Mouse (Mus musculus) embryo, embryonic 10.5 days (tissue): ENCODE results near the gene Galnt4.

ENCODE experiments used
- DNase-seq: peaks from one replicate; pipeline ENCODE4 v3.0.0-alpha.2; 2015; ENCODE audit warnings: low spot score

Gene Galnt4

DNA sequence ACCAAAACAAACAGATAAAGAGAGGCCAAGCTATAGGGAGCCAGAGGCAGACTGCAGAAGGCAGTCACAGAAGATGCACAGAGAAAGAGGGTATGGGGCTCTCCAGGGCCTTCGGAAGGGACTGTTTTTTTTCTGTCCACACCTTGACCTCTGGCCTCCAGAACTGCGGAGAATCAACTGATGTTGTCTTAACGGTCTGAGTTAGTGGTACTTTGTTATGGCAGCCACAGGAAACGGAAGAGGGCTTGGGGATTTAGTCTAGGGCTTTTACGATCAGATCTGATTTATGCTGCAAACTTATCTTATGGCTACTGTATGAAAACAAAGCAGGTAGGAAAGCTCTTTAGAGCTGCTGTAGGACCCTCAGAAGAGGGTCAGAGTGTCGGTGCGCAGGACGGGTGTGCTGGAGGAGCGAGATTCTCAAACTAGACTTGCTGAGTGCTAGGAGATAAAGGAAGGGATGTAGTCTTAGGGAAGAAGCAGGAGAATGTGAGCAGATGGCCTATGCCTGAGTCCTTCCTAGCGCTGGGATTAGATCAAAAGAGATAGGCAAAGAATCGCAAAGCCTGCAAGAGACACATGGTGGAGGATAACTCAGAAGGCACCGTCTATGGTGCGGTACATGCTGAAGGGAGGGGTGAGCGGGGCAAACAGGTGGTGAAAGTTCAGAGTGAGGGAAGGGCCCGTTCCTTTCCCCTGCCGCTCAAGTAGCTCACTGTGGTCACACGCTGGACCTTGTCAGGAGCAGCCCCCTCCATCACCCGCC is 7.7 kb downstream of the Galnt4 start:
- DNase-seq = peak; percentile 73

DNA sequence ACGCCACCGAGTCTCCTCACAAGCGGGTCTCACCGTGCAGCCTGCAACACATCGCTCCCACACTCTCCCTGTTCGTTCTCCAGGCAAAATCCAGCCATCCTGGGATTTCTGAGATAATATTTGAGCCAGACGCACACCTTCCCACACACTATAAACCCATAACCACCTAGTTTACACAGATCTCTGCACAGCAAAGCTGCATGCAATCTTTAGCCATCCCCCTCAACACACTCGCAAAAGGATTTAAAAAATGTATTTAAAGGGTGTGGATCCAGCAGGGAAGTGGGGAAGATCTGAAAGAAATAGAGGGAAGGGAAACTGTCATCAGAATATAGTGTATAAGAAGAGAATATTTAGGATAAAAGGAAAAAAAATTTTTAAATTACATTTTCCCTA is 8.3 kb downstream of the Galnt4 start:
- no peak for DNase-seq

DNA sequence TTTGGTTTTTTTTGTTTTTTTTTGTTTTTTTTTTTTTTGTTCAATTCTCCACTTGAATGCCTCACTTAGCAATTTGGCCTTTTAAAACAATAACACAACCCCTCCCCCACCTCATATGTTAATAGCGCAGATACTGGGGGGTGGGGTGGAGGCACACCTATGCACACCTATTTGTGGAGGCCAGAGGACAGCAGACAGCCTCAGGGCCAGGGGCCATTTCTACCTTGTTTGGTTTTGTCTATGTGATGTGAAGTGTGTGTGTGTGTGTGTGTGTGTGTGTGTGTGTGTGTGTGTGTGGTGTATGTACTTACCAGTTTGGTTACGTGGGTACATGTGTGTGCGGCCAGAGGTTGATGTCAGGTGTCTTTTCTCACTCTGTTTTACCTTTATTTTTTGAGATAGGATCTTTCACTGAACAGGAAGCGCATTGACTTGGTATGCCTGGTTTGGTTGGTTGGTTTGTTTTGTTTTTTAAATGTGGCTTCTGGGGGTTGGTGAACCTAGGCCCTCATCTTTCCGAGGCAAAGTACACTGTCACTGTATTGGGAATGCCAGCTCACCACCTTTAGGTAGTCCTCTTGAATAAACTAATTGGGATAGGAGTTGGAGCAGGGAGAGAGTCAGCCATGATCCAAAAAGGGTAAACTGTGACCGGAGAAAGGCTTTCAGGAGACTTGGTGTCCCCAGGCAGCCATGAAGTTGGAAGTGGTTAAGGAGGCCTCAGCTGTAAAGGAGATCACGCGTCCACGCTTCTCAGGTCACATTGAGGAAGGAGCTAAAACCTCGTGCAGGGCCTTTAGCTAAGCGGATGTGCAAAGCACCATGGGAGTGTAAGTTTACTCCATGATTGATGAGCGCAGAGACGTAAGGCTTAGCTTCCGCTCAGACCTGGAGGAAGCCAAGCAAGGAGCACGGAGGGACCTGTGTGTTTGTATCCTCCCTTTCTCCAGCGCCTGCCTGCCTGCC is 9.0 kb downstream of the Galnt4 start:
- DNase-seq = no peak

DNA sequence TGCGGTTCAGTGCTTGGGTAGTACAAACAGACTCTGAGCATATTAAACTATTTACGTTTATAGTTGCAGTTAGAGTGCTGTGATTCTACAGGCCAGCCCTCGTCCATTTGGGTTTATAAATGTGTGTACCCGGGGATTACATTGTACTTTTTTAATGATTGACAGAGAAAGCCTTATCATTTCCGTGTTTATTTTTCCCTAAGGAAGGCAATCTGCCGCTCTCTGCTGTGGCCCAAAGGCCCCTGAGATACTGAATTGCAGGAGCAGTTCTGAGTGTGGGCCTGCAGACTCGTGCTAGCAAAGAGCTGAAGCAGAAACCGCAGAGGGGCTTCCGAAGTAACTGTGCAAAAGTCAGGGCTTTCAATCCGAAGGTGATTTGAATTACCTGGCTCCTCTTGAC is 9.9 kb downstream of the Galnt4 start:
- DNase-seq = no peak

DNA sequence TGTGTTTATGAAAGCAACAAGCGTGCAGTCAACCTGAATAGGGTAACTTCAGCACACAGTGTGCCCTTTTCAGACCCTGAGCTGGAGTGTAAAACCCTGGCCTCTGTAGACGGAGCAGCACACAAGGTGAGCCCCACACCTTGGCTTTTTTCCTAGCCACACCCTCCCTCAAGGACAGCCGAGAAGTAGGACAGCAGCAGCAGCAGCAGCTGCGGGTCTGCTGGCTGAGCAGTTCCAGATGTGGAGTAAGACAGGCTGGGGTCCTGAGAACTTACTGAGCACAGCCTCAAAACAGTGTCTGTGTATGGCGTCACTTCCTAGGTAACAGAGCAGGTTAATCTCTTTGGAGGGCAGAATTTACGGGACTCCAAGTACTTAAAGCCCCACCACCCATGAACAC is 10.7 kb downstream of the Galnt4 start:
- DNase-seq = peak; percentile 30

DNA sequence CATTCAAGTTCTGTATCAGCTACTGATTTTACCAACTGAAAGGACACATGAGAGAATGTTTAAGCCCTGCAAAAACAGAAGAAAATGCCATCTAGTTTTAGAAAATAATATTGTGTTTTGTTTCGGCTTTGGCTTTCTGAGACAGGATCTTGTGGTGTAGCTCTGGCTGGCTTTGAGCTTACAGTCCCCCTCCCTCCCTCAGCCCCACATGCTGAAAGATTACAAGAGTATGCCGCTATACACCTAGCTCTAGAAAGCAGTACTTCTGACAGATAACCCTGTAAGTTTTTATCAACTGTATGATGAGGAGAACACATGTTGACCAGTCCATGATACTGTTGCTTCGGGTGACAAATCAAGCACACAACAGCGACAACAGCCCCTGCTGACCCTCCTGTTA is 11.5 kb downstream of the Galnt4 start:
- no peak for DNase-seq

DNA sequence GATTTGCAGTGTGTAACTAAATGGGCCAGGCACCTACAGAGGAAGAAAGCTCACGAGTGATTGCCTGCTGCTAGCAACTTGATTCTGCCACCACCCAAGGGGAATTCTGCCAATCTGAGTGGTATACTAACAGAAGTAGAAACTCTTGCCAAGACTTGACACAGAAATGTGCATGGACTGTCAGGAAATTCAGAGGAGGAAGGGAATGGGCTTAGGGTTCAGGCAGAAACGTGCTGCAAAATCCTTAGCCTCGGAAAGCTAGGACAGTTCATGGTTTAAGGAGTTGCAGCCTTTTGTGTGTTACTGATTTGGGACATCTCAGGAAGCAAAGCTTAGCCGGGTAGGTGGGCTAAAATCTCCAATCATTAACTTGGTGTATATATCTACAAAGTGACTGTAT is 18.3 kb downstream of the Galnt4 start, which contains the start of gene Phxr2:
Gene Phxr2, minus strand, starts transcription at position 101 of the 400 bp plus-strand sequence.
- no peak for DNase-seq

DNA sequence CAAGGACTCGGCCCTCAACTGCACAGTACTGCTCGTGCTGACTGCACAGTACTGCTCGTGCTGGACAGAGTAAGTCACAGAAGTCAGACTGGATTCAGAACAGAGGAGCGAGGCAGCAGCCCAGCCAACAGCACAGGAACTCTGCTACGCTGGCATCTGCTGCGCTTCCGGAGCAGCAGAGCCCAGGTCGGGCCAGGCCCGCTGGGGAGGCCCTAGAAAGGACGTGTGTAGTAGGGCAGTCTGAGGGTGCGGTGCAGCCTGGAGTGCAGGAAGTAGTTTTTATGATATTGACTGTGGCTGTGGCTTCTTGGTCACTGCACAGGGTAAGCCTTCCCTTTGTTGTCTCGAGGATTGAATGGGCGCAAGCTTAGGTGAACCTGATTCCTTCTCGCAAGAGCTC is 19.0 kb downstream of the Galnt4 start:
- DNase-seq = no peak

DNA sequence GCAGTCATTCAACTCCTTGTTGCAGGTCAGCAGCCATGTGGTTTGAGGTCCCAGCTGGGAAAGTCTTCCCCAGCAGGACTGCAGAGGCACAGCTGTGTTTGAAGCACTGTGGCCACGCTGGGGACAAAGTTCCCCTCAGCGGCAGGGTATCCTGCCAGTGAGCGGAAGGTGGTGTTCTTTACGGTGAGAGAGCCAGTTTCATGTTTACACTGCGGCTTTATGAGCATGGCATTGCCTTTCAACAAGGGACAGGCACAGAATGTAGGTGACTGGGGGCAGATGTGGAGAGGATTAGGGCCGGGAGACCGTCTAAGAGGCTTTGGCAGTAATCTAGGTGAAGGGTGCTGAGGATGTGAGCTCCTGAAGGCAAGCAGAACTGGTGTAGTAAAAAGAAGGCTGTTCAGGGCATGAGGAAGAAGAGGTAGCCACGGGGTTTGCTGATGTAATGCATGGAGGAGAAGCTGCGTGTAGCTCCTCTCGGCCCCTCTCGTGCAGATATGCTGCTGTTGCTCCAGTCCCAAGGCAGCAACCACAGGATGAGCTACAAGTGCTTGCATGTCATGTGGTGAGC is 19.8 kb downstream of the Galnt4 start:
- DNase-seq = no peak

DNA sequence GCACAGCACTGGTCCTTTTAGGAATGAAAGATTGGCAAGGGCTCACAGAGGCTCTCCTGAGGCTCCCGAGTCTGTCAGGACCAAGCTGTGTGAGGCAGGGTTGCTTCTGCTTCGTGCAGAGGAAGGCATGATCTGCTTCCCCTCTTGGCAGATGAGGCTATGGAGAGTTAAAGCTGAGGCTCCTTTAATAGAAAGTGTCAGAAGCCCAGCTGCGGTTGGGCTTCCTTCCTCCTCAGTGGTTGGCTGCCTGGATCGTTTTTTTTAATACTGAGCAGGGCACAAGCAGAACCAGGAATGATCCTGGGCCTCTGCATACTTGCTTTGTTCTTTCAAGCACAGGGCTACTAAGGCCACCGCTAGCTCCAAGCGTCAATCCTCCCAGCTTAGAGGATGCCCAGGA is 22.7 kb downstream of the Galnt4 start:
- DNase-seq = no peak

DNA sequence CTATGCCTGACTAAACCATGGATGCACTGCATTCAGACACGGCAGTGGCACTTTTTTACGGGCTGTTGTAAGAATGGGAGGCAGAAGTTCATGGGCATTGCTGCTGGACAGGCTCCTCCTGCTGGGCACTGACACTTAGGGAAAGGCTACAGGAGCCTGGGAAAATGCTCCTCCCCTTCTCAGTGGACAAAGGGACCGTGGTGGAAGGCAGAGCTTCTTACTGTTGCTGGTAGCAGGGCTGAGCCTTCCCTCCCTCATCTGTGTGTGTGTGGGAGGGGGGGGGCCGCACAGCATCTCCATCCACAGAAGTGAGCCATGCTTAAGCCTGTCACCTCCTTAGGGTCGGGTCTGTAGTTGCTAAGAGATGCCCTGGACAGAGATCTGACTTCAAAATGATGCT is 23.3 kb downstream of the Galnt4 start:
- no peak for DNase-seq

DNA sequence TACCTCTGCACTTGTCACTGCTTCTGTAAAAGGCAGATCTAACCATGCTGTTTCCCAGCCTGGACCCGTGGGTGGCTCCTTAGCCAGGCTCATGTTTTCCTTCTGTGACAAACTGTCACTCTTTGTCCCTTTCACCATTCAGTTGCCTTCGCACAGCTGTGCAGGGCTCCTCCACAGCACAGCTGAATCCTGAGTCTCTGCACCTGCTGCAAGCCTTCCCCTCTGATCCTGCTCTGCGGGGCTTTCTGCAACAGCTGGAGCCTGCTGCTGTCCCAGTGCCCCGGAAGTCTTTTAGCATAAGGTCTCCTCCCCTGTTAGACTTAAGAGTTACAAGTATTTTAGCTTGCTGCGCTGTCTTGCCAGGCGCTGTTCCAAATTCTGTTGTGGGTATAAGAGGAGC is 24.2 kb downstream of the Galnt4 start:
- DNase-seq = no peak

DNA sequence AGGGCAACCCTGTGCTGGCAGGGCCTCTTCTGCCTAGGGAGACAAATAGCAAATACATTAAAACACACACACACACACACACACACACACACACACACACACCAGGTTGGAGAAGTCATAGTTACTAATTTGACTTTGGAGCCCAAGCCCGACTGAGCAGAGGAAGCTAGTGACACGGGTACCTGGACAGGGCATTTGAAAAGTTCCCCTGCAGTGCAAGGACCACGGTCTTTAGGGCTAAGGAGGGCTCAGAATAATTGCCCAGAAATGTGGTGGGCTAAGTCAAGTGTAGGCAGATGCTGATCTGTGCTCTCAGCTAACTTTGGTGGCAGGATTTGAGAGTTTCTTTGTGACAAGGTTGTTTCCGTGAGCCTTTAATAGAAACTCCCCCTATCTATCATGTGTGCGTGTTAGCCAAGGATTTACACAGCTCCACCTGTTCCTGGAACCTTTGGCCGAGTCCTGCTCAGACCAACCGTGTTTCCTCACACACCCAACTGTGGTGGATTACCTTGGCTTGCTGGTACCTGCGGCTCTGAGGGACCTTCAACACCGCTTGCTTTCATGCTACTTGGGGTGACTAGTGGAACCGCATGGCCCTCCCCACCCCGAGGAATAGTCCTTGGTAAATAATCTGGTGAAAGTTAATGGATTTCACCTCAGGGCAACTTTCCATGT is 24.8 kb downstream of the Galnt4 start:
- no peak for DNase-seq

DNA sequence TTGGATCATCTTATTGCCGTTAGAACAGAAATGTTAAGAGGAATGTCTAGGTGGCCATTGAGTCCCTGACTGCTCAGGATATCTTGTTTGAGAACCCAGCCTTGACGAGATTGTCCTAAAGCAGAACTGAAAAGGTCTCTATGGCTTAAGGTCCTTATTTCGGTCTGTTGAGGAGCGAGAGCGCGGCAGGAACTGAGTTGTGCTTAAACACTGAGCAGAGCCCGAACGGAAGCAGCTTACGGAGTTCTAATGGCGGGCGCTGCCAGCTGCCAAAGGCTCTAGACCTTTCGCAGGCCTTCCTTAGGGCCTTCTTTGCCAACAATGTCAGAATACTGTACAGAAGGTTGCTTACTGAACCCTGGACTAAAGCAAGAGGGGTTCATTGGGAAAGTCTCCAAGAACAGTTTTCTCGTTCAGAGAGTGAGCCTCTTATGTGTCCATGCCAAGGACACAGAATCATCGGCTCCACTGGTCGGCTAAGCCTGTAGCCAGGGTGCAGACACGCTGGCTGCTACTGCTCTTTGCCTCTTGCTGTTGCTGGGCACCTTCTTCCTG is 25.4 kb downstream of the Galnt4 start:
- DNase-seq = no peak

DNA sequence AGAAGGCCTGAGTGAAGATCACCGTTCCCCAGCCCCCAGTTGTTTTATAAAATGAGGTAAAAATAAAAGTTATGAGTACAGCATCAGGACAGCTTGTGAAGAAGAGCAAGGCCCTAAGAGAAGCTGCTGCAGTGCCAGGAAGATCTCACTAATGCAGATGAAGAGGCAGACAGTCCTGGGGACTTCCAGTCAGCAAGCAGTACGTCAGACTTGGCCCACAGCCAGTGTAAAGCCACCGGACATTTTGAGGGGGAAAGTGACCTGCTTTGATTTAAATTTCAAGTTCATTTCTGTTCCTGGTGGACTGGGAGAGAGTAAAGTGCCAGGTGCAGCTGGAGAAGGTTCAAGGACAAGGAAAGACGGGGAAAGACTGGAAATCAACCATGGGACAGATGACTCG is 28.4 kb downstream of the Galnt4 start:
- DNase-seq = no peak

DNA sequence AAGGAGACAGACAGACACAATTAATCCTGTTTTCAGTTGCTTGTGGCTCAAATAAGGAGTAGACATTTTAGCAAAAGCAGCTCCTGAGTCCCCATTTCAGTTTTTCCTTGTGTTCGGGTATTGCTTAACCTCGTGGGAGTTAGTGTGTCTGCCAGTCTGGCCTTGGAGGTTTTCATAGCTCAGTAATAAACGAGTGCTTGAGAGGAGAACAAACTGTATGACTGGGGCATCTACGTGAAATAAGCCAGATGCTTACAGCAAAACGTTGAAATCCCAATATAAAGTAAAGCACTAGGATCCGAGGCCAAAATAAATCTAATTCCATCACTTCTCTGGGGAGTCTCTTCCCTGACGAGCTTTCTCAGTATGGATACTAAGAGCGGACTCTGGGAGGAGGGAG is 37.7 kb downstream of the Galnt4 start:
- DNase-seq = no peak

DNA sequence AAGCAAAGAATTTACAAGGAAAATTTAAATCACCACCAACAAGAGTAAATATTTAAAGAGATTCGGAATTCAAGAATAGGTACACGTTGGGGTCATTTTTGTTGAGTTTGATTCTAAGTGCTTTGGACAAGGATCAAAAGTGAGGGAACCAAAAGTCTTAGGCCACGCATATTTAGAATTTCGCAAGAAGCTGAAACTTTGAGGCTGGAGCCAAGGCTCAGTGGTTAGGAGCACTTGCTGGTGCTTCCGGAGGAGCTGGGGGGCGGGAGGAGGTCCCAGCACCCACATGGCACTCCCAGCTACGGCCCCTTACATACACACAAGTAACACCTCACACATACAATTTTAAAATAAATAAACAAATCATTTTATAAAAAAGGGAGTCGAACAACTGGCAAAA is 38.6 kb downstream of the Galnt4 start:
- no peak for DNase-seq

DNA sequence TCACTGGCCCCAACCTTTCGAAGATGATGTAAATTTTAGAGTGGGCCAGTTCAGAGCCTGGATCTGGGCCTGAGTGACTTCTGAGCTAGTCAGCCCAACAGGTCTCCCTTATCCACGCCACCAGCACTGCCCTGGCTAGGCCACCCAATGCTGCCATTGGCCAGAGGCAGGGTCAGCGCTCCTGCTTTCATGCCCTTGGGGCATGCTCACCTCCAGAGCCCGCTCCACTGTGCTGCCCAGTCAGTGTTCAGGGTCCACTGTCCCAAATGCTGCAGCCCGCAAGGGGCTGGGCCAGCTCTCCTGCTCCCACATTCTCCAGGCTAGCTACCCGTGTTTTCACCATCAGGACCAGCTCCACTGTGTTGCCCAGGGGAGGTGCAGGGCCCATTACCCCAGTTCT is 42.1 kb downstream of the Galnt4 start:
- no peak for DNase-seq

DNA sequence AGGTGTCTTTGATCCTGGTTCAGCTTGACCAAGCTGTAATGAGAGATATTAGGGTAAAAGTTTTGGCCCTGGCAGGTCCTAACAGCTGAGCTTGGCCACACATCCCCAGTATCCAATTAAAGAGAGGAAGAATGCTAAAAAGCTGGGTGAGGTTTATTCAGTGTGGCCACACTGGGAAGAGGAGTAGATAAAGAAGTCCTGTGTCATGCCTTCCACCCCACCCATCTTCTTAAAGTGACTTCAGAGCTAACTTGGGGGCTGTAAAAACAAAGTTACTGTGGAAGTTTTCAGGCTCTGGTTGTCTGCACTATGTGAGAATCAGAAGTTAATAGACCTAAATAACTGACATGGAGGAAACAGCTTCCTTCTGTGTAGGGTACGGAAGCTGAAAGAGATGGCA is 43.6 kb downstream of the Galnt4 start:
- no peak for DNase-seq

DNA sequence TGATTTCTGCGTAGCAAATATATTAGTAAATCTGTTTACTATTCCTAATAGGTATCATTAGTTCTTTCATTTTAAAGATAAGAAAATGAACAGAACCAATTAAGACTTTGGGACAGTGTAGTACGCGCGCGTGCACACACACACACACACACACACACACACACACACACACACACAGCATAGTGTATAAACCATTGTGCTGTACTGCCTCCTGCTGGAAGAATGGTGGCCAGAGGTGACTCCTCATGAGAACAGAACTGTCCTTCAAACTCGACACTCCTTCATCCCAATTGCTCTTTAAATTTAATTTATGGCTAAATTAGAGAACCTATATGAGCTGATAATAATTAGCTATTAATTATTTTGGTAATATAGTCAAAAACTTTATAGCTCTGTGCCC is 44.1 kb downstream of the Galnt4 start:
- DNase-seq = no peak

DNA sequence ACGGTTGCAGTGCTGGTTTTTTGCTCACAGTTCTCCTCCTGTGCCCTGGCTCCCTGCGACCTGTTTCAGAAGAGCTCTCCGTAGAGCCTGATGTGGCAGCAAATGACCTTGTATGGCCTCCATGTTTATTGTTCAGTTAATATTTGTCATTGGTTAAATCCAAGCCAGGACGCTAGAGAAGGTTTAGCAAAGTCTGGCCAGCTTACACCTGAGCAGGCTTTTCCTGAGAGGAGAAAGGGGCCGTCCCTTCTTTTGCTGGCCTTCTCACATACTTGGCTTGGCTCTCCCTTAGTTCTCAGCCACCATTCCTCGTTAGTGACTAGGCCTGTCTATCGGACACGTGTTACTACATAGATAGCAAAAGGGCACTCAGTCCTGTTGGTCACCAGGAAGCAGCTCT is 46.7 kb downstream of the Galnt4 start:
- DNase-seq = no peak

DNA sequence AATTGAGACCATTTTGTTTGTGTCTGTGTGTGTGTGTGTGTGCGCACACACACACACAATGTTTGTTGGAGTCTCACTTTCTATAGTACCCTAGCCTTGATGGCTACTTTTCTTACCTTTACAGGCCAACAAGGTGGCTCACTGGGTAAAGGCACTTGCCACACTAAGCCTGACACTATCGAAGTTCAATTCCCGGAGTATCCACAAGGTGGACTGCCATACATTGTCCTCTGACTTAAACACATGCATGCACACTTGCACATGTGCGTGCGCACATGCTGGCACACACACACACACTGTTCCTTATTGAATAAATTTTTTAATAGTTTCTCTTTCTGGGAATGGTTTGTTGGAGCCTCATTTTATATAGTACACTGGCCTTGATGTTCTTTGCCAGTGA is 48.8 kb downstream of the Galnt4 start:
- no peak for DNase-seq
